Mouse (Mus musculus) megakaryocyte, embryonic 14.5 days (primary cell): Measurements from ENCODE around the gene Gbe1. TPM values are rescaled to one million over a fixed set of nuclear protein-coding genes. Genes with fewer than 3 reads are reported as not detected.

Experiments used
- H3K27me3 ChIP-seq: replicated peaks from 2 replicates; pipeline ENCODE3; 2012; ENCODE audit warnings: inconsistent platforms
- H3K36me3 ChIP-seq: replicated peaks from 2 replicates; pipeline ENCODE3; 2012; ENCODE audit warnings: low read length, inconsistent platforms, mixed read lengths
- H3K4me1 ChIP-seq: 2 replicates; pipeline ENCODE4 v1.6.1; 2012; ENCODE audit warnings: inconsistent platforms
- H3K4me3 ChIP-seq: replicated peaks from 2 replicates; pipeline ENCODE3; 2012; ENCODE audit warnings: moderate library complexity, mild to moderate bottlenecking, inconsistent platforms
- H3K9me3 ChIP-seq: 2 replicates; pipeline ENCODE4 v1.6.1; 2012; ENCODE audit warnings: inconsistent platforms
- FLI1 ChIP-seq: IDR thresholded peaks from 2 replicates; pipeline ENCODE4 v1.6.1; 2012; ENCODE audit warnings: low read length, inconsistent platforms, mixed read lengths
- GATA1 ChIP-seq: IDR thresholded peaks from 3 replicates; pipeline ENCODE4 v1.6.1; 2012; ENCODE audit warnings: mixed read lengths, low read length, inconsistent platforms, borderline replicate concordance
- polyA plus RNA-seq: library from polyadenylated mRNA; stranded (reverse); fragments of >175 nt; gene quantifications from 2 replicates; pipeline ENCODE4 v1.2.3, GENCODE M21; 2012; ENCODE audit warnings: low replicate concordance; ENCODE audit not compliant: insufficient read depth

Gbe1 gene
- polyA plus RNA-seq, 1 experiment, result 3.4 TPM

DNA sequence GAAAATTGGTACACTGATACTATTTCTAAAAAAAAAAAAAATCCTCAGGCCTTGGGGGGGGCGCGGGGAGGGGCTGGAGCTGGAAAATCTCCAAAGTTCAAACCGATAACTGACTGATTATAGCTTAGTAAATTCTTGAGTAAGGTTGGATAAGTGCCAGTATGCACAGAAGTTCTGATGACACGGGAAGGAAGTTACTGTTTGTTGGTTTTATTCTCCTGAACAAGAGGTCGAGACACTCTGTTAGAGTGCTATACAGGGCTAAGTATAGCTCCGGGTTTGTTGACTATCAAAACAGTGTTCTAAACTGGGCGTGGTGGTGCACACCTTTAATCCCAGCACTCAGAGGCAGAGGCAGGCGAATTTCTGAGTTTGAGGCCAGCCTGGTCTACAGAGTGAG lies 36.3 kb downstream of the Gbe1 start:
- no peaks in the 10 kb centered on the region; the same call in 1 of the 2 replicates for H3K4me1 ChIP-seq
- peaks cover 20% of the 10 kb centered on the region for H3K9me3 ChIP-seq
- TF ChIP-seq GATA1, result no peak
- no peak for TF ChIP-seq FLI1
- no peaks in the 10 kb centered on the region for H3K36me3 ChIP-seq
- H3K4me3 ChIP-seq, result no peak overlapping the region
- no peaks in the 10 kb centered on the region for H3K27me3 ChIP-seq

DNA sequence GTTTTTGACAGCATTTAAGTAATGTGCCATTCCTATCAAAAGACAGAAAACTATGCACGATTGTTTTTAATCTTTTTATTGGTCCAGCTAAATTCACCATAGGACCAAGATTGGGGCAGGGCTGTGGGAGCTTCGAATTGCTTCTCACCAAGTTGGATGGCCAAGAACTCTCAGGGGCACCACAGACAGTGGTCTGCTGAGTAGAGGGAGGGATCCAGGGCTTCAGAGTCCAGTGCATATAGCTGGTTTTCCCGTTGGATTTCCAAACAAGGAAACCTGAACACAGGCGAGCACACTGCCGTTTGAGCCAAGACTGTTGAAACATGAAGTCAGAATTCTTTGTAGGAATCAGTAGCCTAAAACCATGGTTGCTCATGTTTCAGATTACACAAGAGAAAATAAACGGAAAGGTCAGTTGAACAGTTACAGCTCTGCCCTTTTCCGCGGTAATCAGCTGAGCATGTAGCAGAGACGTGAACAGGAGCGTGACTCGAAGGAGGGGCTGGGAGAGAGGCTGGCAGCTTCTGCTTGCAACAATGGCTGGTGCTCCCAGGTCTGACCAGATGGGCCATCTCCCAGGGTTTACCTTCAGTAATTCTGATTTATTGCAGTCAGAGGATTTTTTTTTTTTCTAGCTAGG lies 38.0 kb downstream of the Gbe1 start:
- H3K36me3 ChIP-seq, result no peaks in the 10 kb centered on the region
- H3K4me1 ChIP-seq, result no peaks in the 10 kb centered on the region; the same call in 1 of the 2 replicates
- H3K27me3 ChIP-seq, result no peaks in the 10 kb centered on the region
- TF ChIP-seq FLI1 (no peak), GATA1 (no peak)
- no peak overlapping the region for H3K4me3 ChIP-seq
- H3K9me3 ChIP-seq, result peaks cover 14% of the 10 kb centered on the region

DNA sequence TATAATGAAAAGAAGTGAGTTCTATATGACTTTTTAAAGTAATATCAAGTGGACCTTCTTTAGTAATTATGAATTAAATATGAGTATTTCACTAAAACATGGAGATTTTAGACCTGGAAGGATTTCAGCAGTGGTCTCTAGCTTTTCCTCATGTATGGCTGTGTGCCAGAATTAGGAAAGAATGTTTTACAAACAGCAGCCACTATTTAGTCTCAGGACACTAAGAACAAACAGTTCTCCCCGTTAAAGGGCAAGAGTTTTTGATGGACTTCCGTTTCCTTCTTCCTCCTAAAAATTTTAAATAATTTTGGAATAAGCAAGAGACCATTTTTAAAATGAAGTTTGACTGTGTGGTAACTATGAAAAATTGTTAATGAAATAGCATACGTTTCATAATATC lies 38.8 kb downstream of the Gbe1 start:
- Histone ChIP-seq H3K4me3 (no peak overlapping the region), H3K36me3 (no peaks in the 10 kb centered on the region), H3K4me1 (no peaks in the 10 kb centered on the region; the same call in 1 of the 2 replicates), H3K27me3 (no peaks in the 10 kb centered on the region), H3K9me3 (peaks cover 9% of the 10 kb centered on the region)
- TF ChIP-seq GATA1 (no peak), FLI1 (no peak)

DNA sequence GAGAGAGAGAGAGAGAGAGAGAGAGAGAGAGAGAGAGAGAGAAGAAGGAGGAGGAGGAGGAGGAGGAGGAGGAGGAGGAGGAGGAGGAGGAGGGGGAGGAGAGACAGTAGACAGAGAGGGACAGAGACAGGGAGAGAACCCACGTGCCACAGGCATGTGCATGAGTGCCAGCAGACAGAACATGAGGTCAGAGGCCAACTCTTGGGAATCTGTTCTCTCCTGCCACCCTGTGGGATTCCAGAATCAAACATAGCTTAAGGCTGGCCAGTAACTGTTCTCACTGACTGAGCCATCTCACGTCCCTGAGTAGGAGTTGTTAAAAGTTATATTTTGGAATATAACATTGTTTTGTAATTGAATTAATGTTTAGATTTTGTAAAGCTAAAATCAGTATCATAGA lies 39.3 kb downstream of the Gbe1 start:
- H3K4me1 ChIP-seq, result no peaks in the 10 kb centered on the region; the same call in 1 of the 2 replicates
- H3K4me3 ChIP-seq, result no peak overlapping the region
- no peak for TF ChIP-seq FLI1
- no peak for TF ChIP-seq GATA1
- H3K27me3 ChIP-seq, result no peaks in the 10 kb centered on the region
- peaks cover 9% of the 10 kb centered on the region for H3K9me3 ChIP-seq
- no peaks in the 10 kb centered on the region for H3K36me3 ChIP-seq

DNA sequence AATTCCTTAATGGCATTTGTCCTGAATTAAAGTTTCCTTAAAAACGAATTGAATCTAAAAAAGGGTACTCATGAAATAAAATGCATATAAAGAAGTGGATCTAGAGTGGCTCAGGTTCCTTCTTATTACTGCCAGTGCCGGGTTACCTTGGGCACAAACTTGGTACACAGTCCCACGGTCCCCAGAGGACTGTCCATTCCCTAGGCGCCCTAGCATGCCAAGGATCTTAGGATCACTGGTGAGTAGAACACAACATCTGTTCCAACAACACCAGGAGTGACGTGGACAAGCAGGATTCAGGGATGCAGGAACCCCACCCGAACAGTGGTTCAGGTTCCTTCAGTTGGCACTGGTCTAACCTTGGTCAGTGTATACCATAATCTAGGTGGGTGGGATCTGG lies 44.6 kb downstream of the Gbe1 start:
- Histone ChIP-seq H3K36me3 (peaks cover 15% of the 10 kb centered on the region), H3K9me3 (peaks cover 13% of the 10 kb centered on the region), H3K4me3 (peak overlapping the region; percentile 23), H3K4me1 (no peaks in the 10 kb centered on the region), H3K27me3 (no peaks in the 10 kb centered on the region)
- no peak for TF ChIP-seq FLI1

DNA sequence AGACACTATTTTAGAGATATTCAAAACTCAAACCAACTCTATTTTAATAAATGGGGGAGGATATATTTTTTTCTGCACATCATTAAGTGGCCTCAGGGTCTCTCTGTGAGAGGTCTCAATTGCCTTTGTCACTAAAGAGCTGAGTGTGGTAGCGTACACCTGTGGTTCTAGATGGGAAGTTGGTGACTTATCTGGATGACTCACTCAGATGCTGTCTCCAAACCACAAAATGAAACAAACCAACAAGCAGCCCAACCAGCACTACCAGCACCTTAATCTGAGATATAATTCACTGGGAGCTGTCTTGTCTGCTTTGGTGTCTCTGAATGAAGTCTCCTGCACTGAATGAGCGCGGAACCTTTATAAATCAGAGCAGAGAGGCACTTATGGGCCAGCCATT lies 51.5 kb downstream of the Gbe1 start:
- Histone ChIP-seq H3K36me3 (peaks cover 15% of the 10 kb centered on the region), H3K4me3 (no peak overlapping the region), H3K4me1 (no peaks in the 10 kb centered on the region), H3K27me3 (no peaks in the 10 kb centered on the region), H3K9me3 (peaks cover 6% of the 10 kb centered on the region)
- TF ChIP-seq FLI1, result no peak
- no peak for TF ChIP-seq GATA1

DNA sequence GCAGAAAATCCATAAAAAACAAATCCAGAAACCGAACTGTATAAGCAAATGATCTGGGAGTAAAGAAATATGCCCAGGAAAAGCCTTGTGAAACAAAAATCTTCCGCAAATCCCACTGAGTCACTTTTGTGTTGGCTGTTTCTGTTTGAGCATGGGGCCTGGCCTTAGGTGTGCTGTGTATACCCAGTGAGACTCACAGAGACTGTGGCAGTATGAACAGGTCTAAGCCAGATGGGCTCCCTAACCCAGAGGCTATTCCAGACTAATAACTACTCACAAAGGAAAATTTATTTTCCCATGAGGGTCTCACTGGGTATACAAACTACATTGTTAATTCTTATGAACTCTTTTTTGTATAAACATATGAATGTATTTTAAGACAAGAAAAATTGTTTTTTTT lies 67.3 kb downstream of the Gbe1 start:
- Histone ChIP-seq H3K27me3 (no peaks in the 10 kb centered on the region), H3K4me3 (no peak overlapping the region), H3K9me3 (0 out of 2 replicates have a peak, but pooled peaks cover 5% of the 10 kb centered on the region), H3K36me3 (no peaks in the 10 kb centered on the region), H3K4me1 (no peaks in the 10 kb centered on the region)
- TF ChIP-seq FLI1 (no peak), GATA1 (no peak)

DNA sequence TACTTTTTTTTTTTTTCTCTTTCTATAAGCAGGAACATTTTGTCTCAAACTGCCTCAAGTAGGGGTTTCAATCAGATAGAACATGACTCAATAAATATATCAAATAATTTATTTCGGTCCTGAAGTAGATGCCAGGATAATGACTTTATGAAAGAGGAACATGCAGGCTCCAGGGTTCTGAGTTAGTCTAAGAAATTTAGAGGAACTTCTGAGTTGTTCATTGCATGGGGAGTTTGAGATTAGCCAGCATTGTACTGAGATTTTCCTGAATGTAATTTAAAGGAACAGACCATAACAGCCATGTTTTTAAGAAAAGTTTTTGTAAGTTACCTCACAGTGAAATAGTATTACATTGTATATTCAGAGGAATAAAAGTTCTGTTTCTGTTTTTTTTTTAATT lies 71.7 kb downstream of the Gbe1 start:
- Histone ChIP-seq H3K4me3 (no peak overlapping the region), H3K36me3 (peaks cover 9% of the 10 kb centered on the region), H3K27me3 (no peaks in the 10 kb centered on the region), H3K4me1 (no peaks in the 10 kb centered on the region), H3K9me3 (peaks cover 16% of the 10 kb centered on the region)
- TF ChIP-seq FLI1 (no peak), GATA1 (no peak)

DNA sequence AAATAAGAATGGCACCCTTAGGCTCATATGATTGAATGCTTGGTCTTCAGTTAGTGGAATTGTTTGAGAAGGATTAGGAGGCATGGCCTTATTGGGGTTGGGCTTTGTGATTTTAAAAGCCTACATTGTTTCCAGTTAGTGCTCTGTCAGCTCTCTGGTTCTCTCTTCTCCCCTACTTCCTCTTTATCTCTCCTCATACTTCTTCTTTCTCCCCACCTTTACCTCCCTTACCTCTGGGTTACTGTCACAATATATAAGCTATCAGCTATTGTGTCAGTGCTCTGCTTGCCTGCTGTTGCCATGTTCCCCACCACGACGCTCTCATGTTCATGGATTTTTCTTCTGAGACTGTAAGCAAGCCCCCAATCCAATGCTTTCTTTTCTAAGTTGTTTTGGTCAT lies 73.6 kb downstream of the Gbe1 start:
- peaks cover 19% of the 10 kb centered on the region for H3K9me3 ChIP-seq
- no peak overlapping the region for H3K4me3 ChIP-seq
- peaks cover 9% of the 10 kb centered on the region for H3K36me3 ChIP-seq
- no peak for TF ChIP-seq GATA1
- no peak for TF ChIP-seq FLI1
- H3K4me1 ChIP-seq, result no peaks in the 10 kb centered on the region
- H3K27me3 ChIP-seq, result no peaks in the 10 kb centered on the region

DNA sequence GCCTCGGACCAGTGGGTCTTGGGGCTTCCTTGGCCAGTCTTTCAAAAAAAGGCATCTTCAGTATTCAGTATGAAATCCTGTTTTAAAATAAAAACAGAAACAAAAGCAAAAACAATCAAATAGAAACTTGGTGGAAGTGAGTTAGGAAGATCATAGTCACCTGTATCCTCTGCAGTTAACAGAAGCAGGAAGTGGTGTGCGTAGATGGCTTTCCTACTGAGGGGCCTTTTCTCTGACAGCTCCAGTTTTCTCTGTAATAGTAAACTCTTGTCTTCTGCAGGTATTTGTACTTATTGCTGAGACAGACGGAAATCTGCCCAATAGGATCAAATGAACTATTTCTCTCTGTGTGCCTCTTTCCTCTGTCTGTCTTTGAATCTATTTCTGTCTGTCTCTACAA lies 81.5 kb downstream of the Gbe1 start:
- no peak overlapping the region for H3K4me3 ChIP-seq
- no peaks in the 10 kb centered on the region for H3K36me3 ChIP-seq
- TF ChIP-seq FLI1, result no peak
- H3K27me3 ChIP-seq, result no peaks in the 10 kb centered on the region
- no peaks in the 10 kb centered on the region for H3K4me1 ChIP-seq
- H3K9me3 ChIP-seq, result peaks cover 5% of the 10 kb centered on the region

DNA sequence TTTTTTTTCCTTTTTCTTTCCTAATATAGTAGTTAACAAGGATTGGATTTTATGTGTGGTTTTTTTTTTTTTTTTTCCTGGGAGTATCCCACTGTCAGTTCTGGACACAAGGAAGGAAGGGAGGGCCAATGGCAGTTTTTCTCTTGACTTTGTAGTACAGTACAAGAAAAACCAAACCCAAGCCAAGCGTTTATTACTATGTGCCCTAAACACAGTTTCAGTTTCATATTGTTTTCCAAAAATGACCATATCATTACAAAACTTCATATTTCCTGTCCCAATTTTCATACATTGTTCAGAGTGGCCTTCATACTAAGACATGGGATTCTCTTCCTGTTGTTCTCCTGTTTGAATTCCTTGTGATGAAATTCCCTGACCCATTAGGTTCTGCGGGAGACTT lies 94.0 kb downstream of the Gbe1 start:
- H3K4me3 ChIP-seq, result peak overlapping the region; percentile 28
- no peaks in the 10 kb centered on the region for H3K27me3 ChIP-seq
- TF ChIP-seq GATA1 (no peak), FLI1 (no peak)
- H3K36me3 ChIP-seq, result no peaks in the 10 kb centered on the region
- no peaks in the 10 kb centered on the region for H3K4me1 ChIP-seq
- H3K9me3 ChIP-seq, result no peaks in the 10 kb centered on the region
